Mouse (Mus musculus) cerebellum, adult 2 months (tissue): ENCODE measurements around the gene C130032M10Rik.

ENCODE experiments used
- CTCF ChIP-seq: fragments of 200-500 bp; IDR thresholded peaks from 2 replicates; pipeline ENCODE4 v1.5.1; 2011; ENCODE audit warnings: low read depth, mild to moderate bottlenecking, control low read depth, low read length, moderate library complexity, borderline replicate concordance; ENCODE audit not compliant: insufficient read depth
- POLR2A ChIP-seq: fragments of 200-500 bp; IDR thresholded peaks from 2 replicates; pipeline ENCODE4 v1.6.1; 2011; ENCODE audit warnings: low read length, control low read depth, borderline replicate concordance; ENCODE audit not compliant: insufficient read depth

DNA sequence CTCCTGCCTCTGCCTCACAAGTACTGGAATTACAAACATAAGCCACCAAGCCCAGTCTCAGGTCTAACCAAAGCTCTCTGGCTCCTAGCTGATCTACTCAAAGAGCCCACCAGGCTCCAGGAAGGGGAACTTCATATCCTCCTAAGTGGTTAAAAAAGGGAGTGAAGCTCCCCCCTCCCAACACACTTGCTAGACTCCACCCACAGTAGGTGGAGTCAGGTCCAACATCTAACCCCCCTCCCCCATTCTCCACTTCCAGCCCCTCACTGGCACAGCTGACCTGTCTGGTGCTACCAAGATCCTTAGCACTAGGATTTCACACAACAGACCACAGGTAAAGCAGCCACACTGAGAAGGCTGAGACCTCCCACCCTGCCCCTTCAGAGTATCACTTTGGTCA lies 38.3 kb downstream of the C130032M10Rik start:
- TF ChIP-seq CTCF (no peak), POLR2A (no peak)
